Mouse (Mus musculus) CH12.LX (cell line): ENCODE data around the gene Mthfd2. TPM values are rescaled to one million over a fixed set of nuclear protein-coding genes. Genes with fewer than 3 reads are reported as not detected.
A peak's percentile ranks its signal among the peaks of the same experiment; 100 is the strongest.

Experiments
- DNase-seq: peaks from one replicate; pipeline ENCODE4 v3.0.0-alpha.2; 2013; ENCODE audit errors: extremely low read depth
- H3K27ac ChIP-seq: 2 replicates; pipeline ENCODE4 v1.5.1; 2012; ENCODE audit warnings: low read depth, mild to moderate bottlenecking, control low read depth, moderate library complexity; ENCODE audit not compliant: insufficient read depth
- H3K27me3 ChIP-seq: replicated peaks from 2 replicates; pipeline ENCODE3; 2012; ENCODE audit warnings: inconsistent platforms
- H3K36me3 ChIP-seq, 2 experiments: replicated peaks in 1 of 2; 2 replicates each; pipeline versions ENCODE3 to v1.6.1; 2012; ENCODE audit warnings: inconsistent platforms in 1 of 2, low read length in 1 of 2, mild to moderate bottlenecking in 1 of 2, mixed read lengths in 1 of 2, moderate library complexity in 1 of 2; ENCODE audit not compliant: control insufficient read depth in 1 of 2, insufficient read depth in 1 of 2
- H3K4me1 ChIP-seq, 2 experiments: 2 replicates each; pipeline ENCODE4 v1.6.1; 2012; ENCODE audit warnings: inconsistent platforms in 1 of 2, moderate library complexity in 1 of 2; ENCODE audit not compliant: insufficient read depth in 2 of 2, control insufficient read depth in 1 of 2
- H3K4me2 ChIP-seq: 2 replicates; pipeline ENCODE4 v1.6.1; 2012; ENCODE audit warnings: low read depth, mild to moderate bottlenecking, control low read depth; ENCODE audit not compliant: poor library complexity, insufficient read depth, severe bottlenecking
- H3K4me3 ChIP-seq, 3 experiments: fragments of 150-350 bp in 1 of 3; sonication (generic) in 1 of 3; replicated peaks in 1 of 3; 2 replicates each; pipeline versions ENCODE3 to v1.5.1; 2011 to 2012; ENCODE audit warnings: low read depth in 2 of 3, low read length in 2 of 3, mild to moderate bottlenecking in 2 of 3, moderate library complexity in 2 of 3, control low read depth in 1 of 3, improper control_type of control experiment in 1 of 3, inconsistent platforms in 1 of 3, mixed read lengths in 1 of 3; ENCODE audit not compliant: poor library complexity in 1 of 3
- H3K79me2 ChIP-seq: replicated peaks from 2 replicates; pipeline ENCODE4 v1.6.1; 2012; ENCODE audit warnings: mild to moderate bottlenecking, moderate library complexity; ENCODE audit not compliant: control insufficient read depth, poor library complexity, insufficient read depth, severe bottlenecking; ENCODE audit errors: extremely low read depth
- H3K9ac ChIP-seq: 2 replicates; pipeline ENCODE4 v1.6.1; 2012; ENCODE audit warnings: low read depth, mild to moderate bottlenecking, control low read depth, moderate library complexity; ENCODE audit not compliant: insufficient read depth
- H3K9me3 ChIP-seq: replicated peaks from 2 replicates; pipeline ENCODE3; 2012; ENCODE audit warnings: low read length, inconsistent platforms, mixed read lengths
- BHLHE40 ChIP-seq: IDR thresholded peaks from 2 replicates; pipeline ENCODE4 v1.6.1; 2011; ENCODE audit warnings: mild to moderate bottlenecking, low read depth, low read length, improper control_type of control experiment
- CHD1 ChIP-seq: IDR thresholded peaks from 2 replicates; pipeline ENCODE4 v1.6.1; 2012; ENCODE audit warnings: low read depth, low read length, improper control_type of control experiment, inconsistent platforms
- CHD2 ChIP-seq: IDR thresholded peaks from 2 replicates; pipeline ENCODE4 v1.6.1; 2011; ENCODE audit warnings: low read length, improper control_type of control experiment
- E2F4 ChIP-seq: IDR thresholded peaks from 2 replicates; pipeline ENCODE4 v1.6.1; 2011; ENCODE audit warnings: low read depth, low read length, improper control_type of control experiment; ENCODE audit not compliant: insufficient replicate concordance
- HCFC1 ChIP-seq: IDR thresholded peaks from 2 replicates; pipeline ENCODE4 v1.6.1; 2012; ENCODE audit warnings: low read depth, mild to moderate bottlenecking, inconsistent platforms, low read length, improper control_type of control experiment
- IRF4 ChIP-seq: IDR thresholded peaks from 2 replicates; pipeline ENCODE4 v1.6.1; 2014; ENCODE audit warnings: low read depth, mild to moderate bottlenecking, inconsistent platforms, low read length, improper control_type of control experiment
- JUND ChIP-seq: conservative IDR thresholded peaks from 2 replicates; pipeline ENCODE4 v1.6.1; 2011; ENCODE audit warnings: low read depth, low read length, improper control_type of control experiment
- KAT2A ChIP-seq: IDR thresholded peaks from 2 replicates; pipeline ENCODE4 v1.6.1; 2012; ENCODE audit warnings: low read length, improper control_type of control experiment, inconsistent platforms; ENCODE audit not compliant: insufficient replicate concordance
- MAZ ChIP-seq: IDR thresholded peaks from 2 replicates; pipeline ENCODE4 v1.6.1; 2012; ENCODE audit warnings: low read depth, mild to moderate bottlenecking, inconsistent platforms, low read length, improper control_type of control experiment, moderate library complexity
- MYC ChIP-seq: IDR thresholded peaks from 2 replicates; pipeline ENCODE4 v1.6.1; 2011; ENCODE audit warnings: low read depth, mild to moderate bottlenecking, improper control_type of control experiment, low read length
- NELFE ChIP-seq: IDR thresholded peaks from 2 replicates; pipeline ENCODE4 v1.6.1; 2011; ENCODE audit warnings: low read depth, low read length, improper control_type of control experiment
- PAX5 ChIP-seq: IDR thresholded peaks from 2 replicates; pipeline ENCODE4 v1.6.1; 2012; ENCODE audit warnings: low read length, inconsistent platforms, mixed read lengths
- RAD21 ChIP-seq: IDR thresholded peaks from 2 replicates; pipeline ENCODE4 v1.6.1; 2011; ENCODE audit warnings: low read depth, mild to moderate bottlenecking, low read length, improper control_type of control experiment, moderate library complexity
- RCOR1 ChIP-seq: conservative IDR thresholded peaks from 2 replicates; pipeline ENCODE4 v1.6.1; 2012; ENCODE audit warnings: low read depth, mild to moderate bottlenecking, inconsistent platforms, low read length, improper control_type of control experiment
- SMC3 ChIP-seq: IDR thresholded peaks from 2 replicates; pipeline ENCODE4 v1.6.1; 2011; ENCODE audit warnings: low read depth, low read length, improper control_type of control experiment
- TBP ChIP-seq: conservative IDR thresholded peaks from 2 replicates; pipeline ENCODE4 v1.6.1; 2011; ENCODE audit warnings: low read depth, low read length, improper control_type of control experiment
- TCF12 ChIP-seq: IDR thresholded peaks from 2 replicates; pipeline ENCODE4 v1.6.1; 2014; ENCODE audit warnings: low read depth, mild to moderate bottlenecking, inconsistent platforms, low read length, improper control_type of control experiment
- UBTF ChIP-seq: IDR thresholded peaks from 2 replicates; pipeline ENCODE4 v1.6.1; 2012; ENCODE audit warnings: low read depth, mild to moderate bottlenecking, inconsistent platforms, low read length, improper control_type of control experiment, moderate library complexity
- USF1 ChIP-seq: IDR thresholded peaks from 2 replicates; pipeline ENCODE4 v1.6.1; 2014; ENCODE audit warnings: low read depth, mild to moderate bottlenecking, inconsistent platforms, low read length, improper control_type of control experiment
- ZMIZ1 ChIP-seq: IDR thresholded peaks from 2 replicates; pipeline ENCODE4 v1.6.1; 2012; ENCODE audit warnings: low read depth, mild to moderate bottlenecking, inconsistent platforms, low read length, improper control_type of control experiment
- ZNF384 ChIP-seq: IDR thresholded peaks from 2 replicates; pipeline ENCODE4 v1.6.1; 2012; ENCODE audit warnings: low read depth, low read length, improper control_type of control experiment, inconsistent platforms
- dilution Hi-C: fragments of 300-500 bp; cut with MboI; formaldehyde crosslinking; loops from 2 replicates; pipeline ENCODE4 v1.14.3; 2020; ENCODE audit warnings: low sequenced_read_pairs; ENCODE audit not compliant: extremely low pct_unique_long_range_greater_than_20kb, extremely low pct_ligation_motif_present
- in situ Hi-C: fragments of 300-500 bp; cut with MboI; formaldehyde crosslinking; loops from 3 replicates; pipeline ENCODE4 v1.14.3; 2019; ENCODE audit warnings: low sequenced_read_pairs, low pct_ligation_motif_present, low pct_unique_long_range_greater_than_20kb, mixed read lengths
- polyA plus RNA-seq: library from polyadenylated mRNA; unstranded; fragments of >175 nt; gene quantifications from 2 replicates; pipeline ENCODE4 v1.2.1, GENCODE M21; 2012; ENCODE audit warnings: low read depth; ENCODE audit not compliant: insufficient read length
- total RNA-seq, 2 experiments: library from RNA; depleted of rRNA; stranded (reverse); fragments of 300-350 nt in 1 of 2; fragments of >200 nt in 1 of 2; gene quantifications; 2 replicates each; pipeline ENCODE4 v1.2.3; 2012 to 2014

Mthfd2 gene
- total and polyA plus RNA-seq, 3 experiments = 286 to 351 (median 327) TPM

- no peak for TF ChIP-seq JUND
- TF ChIP-seq IRF4 = peak; percentile 61; the same call in 1 of the 2 replicates
- no peak; the same call in 1 of the 2 replicates for TF ChIP-seq MYC
- peak; percentile 81 for TF ChIP-seq HCFC1
- peak; percentile 49; the same call in 1 of the 2 replicates for TF ChIP-seq UBTF
- no peak for TF ChIP-seq PAX5
- peak; percentile 92 for TF ChIP-seq NELFE
- TF ChIP-seq CHD2 = 0 out of 2 replicates have a peak, but pooled peaks have one; percentile 7
- TF ChIP-seq TBP = no peak
- peak; percentile 65 for TF ChIP-seq SMC3
- no peak for TF ChIP-seq RCOR1
- TF ChIP-seq MAZ = no peak
- no peak for TF ChIP-seq E2F4
- peak; percentile 78 for TF ChIP-seq ZMIZ1
- peak; percentile 59; the same call in 1 of the 2 replicates for TF ChIP-seq KAT2A
- TF ChIP-seq USF1 = no peak
- peak; percentile 97 for TF ChIP-seq TCF12
- peak; percentile 15 for TF ChIP-seq RAD21
- no peak for TF ChIP-seq CHD1
- TF ChIP-seq BHLHE40 = peak; percentile 42; the same call in 1 of the 2 replicates
- no peak for TF ChIP-seq ZNF384
Observed at GRCm38 (mm10) chr6:83349274-83349958, 23.7 kb upstream of the Mthfd2 start (continued).

GRCm38 (mm10) chr6:83348873-83349272 lies 23.2 kb upstream of the Mthfd2 start, which contains the start of gene Bola3:
TSS of gene Bola3 (plus strand) at chr6:83349147.
- Histone ChIP-seq H3K27me3 (no peaks in the 10 kb centered on the region), H3K4me3 (peak within 1 kb of the TSS; percentile 76 to 80 (median 78)), H3K9me3 (no peaks in the 10 kb centered on the region), H3K4me1 (peaks cover 7 to 17% of the 10 kb centered on the region in 2 experiments), H3K79me2 (no peaks in the 10 kb centered on the region), H3K4me2 (peak within 1 kb of the TSS; percentile 73), H3K36me3 (peaks cover 29 to 53% of the 10 kb centered on the region in 2 experiments), H3K27ac (no peak within 1 kb of the TSS), H3K9ac (peak within 1 kb of the TSS; percentile 90)
- in situ Hi-C loops (no loop called here), dilution Hi-C loops (no loop called here)
- TF ChIP-seq USF1 (no peak), SMC3 (no peak), BHLHE40 (no peak)
- DNase-seq = no peak
